Mouse (Mus musculus) heart, adult 18-20 months (tissue): ENCODE measurements around the gene Apba2. TPM values are rescaled to one million over a fixed set of nuclear protein-coding genes. Genes with fewer than 3 reads are reported as not detected.

Source experiments
- DNase-seq, 2 experiments: peaks; one replicate each; pipeline ENCODE4 v3.0.0; 2021 to 2022; ENCODE audit warnings: mixed read lengths in 1 of 2
- total RNA-seq, 2 experiments: library from RNA; stranded (reverse); gene quantifications; 2 replicates each; pipeline ENCODE4 v1.2.3; 2021

Apba2 gene
- total RNA-seq, 2 experiments from 2014 or later, result 0.35 to 0.59 TPM

DNA sequence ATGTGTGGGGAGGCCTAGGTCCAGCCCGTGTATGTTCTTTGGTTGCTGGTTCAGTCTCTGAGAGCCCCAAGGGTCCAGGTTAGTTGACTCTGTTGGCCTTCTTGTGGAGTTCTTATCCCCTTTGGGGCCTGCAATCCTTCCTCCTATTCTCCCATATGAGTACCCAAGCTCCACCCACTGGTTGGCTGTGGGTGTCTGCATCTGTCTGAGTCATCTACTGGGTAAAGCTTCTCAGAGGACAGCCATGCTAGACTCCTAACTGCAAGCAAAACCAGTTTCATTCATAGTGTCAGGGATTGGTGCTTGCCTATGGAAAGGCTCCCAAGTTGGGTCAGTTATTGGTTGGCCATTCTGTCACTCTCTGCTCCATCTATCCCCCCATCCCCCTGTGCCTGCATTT is 29.8 kb downstream of the Apba2 start:
- no peak for DNase-seq

DNA sequence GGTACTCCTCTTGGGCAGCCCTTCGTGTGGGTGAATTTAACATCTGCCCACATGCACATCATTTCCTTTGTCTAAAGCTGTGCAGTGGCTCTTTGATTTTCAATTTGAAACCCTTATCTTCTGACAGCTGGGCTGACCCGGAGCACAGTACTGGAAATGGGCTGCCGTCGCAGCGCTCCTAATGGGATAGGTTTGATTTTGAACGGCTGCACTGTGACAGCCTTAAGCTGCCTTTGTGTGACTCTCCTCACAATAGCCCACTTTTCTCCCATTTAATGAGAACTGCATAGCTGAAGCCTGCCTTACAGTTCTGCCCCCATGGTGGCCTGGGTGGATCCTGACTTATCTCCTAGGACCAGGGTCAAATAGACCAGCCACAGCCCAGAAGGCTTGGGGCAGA is 31.9 kb downstream of the Apba2 start:
- no peak for DNase-seq

DNA sequence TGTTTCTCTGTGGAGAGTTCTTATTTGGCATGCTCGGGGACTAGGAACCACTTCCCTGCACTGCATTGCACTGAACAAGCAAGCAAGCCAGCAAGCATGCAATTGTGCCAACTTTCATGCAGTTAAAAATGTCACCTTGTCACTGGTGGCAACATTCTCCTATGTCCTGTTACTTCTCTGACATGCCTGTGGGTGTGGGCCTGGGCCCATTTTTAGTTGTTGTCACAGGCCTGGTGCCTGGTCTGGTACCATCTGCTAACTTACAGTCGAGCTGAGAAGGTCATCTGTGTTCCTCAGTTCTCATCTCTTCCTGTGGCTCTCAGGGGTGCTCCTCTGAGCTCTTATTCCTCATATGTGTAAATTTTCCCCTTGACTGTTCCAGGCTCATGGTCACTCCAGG is 33.8 kb downstream of the Apba2 start:
- DNase-seq, result no peak

- DNase-seq, result no peak
Measured at GRCm38 (mm10) chr7:64539450-64540148, 38.1 kb downstream of the Apba2 start.

DNA sequence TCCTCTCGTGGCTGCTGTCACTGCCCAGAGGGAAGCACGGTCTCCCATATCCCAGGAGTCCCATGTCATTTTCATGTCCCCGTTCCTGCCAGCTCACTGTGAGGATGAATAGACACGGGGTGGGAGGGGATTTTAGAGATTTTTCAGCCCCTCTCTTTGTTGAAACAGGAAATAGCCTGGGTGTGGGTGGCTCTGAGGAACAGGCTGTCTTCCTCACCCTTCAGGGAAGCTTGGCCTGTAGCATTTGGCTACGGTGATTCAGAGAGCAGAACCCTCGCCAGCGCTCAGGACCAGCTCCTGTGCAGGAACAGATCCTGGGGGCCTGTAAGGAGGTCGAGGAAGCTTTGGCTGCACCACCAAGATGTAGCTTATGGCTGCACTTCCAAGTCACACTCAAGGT is 45.3 kb downstream of the Apba2 start:
- no peak for DNase-seq

GRCm38 (mm10) chr7:64550856-64551255 is 49.4 kb downstream of the Apba2 start:
- no peak for DNase-seq

DNA sequence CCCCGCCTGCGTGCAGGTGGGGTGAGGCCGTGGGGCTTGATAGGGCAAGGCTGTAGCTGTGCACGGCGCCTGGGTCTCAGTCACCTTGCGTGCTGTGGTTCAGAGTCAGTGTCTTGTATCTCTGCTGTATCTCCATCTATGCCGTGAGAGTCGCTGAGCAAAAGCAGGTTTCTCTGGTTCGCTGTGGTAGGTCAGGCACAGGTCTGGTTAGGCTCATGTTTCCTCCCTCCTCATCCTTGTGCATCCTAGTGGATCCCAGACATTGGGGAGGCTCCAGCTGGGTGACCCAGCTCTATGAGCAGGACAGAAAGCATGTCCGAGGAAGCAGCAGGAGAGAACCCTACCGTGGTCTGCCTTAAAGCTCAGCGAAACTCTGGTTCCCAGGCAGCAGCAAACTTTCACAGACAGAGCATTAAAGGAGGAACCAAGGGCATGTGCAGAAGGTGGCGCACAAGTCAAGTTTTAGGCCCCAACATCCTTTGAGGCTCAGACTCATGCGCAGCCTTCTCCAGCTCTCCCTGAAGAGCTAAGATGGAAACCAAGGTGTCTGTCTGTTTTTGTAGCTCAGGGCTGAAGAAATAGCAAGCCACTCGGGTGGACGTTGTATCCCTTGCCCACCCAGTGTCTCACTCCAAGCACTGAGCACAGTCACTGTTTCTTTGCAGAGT is 51.2 kb downstream of the Apba2 start:
- DNase-seq, result no peak

GRCm38 (mm10) chr7:64561711-64562498 is 60.4 kb downstream of the Apba2 start:
- no peak for DNase-seq

DNA sequence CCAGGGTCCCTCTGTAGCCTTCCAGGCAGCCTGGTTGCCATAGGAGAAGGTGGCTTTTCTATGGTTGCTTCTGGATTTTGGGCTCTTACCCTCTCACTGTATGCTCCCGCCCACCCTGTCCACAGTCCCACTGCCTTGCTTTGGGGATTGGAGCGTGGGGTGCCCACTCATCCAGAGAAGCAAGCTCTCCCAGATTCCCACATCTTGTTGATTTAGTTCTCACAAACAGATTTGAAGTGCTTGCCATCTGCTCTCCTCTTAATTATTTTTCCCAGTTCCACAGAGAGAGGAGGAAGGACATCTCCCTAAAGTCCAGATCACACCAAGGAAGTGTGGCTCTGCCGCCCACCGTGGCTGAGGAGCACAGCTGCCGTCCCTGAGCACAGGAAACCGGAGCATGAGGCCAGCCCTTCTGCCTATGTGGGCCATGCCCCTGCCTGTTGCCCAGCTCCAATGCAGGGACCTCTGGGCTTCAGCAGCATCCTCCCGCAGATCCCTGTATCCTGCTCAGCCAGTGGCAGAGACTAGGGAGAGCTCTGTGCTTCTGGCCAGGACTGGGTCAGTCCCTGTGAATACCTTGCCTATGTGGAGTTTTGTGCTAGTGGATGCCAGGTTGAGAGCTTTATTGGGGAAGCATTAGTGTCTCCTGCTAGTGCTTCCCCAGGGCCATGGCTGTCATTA is 63.5 kb downstream of the Apba2 start:
- DNase-seq, result no peak

DNA sequence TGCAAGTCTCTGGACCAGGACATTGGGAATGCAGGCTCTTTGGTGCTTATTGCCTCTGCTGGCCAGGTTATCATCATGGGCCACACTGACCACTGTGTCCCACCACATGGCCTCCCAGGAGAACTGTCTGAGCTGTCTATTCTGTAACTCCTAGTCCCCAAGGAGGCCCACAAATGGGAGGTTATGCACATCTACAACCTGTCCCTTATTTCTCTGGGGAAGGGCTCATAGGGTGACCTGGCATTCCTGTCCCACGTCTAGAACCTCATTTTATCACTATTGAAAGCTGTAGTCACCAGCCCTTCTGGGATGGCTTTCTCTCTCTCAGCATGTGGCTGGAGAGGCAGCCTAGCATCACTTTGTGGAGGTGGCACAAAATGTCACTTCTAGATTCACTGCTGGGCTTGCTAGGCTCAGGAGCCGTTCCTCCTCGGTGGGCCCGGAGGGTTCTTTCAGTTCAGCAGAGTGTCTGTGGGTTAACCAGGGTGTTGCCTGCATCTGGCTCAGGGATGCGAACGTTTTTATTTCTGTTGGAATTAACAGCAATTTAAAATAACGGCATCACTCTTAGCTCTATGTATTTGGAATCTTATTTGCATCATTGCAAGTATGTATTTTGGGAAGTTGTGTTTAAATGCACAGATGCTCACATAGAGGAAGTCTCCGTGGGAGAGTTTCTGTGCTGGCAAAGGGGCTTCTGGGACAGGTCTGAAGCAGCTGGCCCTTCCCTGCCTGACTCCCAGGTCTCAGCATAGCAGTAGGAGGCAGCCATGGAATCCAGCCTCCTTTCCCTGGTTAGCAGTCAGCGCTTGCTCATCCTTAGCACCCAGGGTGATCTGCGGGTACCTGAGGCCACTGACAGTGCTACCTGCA is 65.1 kb downstream of the Apba2 start:
- no peak for DNase-seq

GRCm38 (mm10) chr7:64568722-64569121 is 67.2 kb downstream of the Apba2 start:
- no peak for DNase-seq

DNA sequence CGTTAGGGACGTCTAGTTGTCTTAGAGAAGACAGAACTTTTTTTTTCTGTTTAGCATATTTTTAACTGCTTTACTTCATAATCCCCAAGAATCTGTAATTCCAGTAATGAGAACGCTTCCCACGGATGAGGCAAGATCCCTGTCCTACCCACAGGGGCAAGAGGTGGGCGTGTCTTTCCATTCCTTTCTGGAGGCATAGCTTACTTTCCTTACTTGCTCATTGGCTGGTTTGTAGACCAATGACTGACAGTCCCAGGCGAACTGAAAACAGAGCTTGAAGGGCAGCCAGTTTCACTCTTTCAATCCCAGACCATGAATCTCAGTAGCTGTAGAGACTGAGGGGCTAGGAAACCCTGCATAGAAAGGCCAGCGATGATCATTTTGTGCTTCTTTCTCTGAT is 68.2 kb downstream of the Apba2 start:
- no peak for DNase-seq

DNA sequence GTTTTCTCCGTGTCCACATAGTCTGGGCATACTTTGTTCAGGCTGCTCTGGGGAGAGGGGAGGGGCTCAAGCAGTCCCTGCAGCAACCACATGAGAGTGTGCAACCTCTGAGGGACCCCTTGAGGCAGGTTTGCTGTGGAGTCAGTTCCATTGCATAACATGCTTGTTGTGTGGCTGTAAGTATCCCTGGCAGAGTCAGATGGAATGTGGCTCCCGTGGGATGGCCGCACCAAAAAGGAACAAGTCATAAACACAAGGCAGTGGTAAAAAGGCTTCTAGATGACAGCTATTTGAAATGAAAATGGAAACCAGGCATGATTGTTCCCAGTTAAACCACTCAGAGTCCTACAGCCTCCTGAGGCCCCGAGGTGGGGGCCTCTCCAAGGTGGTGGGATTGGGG is 69.4 kb downstream of the Apba2 start:
- peak in 1 of 2 experiments; percentile 3 for DNase-seq

DNA sequence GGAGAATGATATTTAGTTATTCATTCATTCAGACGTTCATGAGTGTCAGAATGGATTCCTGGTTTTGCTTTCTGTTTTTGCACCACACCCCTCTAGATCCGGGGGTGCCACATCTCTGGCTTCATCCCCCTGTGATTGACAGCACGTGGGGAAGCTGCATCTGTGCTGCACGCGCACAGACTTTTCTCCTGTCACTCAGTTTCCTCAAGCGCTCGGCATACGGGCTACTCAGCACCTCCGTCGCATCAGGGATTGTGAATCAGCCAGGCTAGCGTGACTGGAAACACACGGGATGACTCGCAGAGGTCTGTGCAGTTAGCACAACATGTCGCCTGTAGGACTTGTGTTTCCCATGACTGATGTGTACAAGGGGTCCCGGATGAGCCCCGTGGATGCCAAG is 72.6 kb downstream of the Apba2 start:
- DNase-seq, result no peak

DNA sequence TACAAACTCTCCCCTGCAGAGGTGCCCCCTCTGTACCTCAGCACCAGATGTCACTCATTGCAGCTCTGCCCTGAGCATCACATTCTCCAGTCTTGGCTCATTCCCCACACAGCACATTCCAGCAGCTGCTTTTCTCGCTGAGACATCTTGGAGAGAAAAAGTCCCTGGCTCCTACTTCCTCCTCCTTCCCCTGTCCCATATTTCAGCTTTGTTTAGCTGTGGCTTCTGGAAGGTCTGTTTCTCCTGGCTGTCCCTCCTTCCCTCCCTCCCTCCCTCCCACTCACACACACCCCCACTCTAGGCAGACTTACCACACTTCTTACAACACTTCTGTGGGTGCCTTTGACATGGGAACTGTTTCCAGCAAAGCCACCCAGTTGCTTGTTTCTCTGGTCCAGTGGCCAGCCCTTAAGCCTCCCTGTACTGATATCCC is 75.0 kb downstream of the Apba2 start:
- peak; percentile 14 to 41 for DNase-seq

GRCm38 (mm10) chr7:64578176-64578575 is 76.7 kb downstream of the Apba2 start:
- DNase-seq, result no peak

DNA sequence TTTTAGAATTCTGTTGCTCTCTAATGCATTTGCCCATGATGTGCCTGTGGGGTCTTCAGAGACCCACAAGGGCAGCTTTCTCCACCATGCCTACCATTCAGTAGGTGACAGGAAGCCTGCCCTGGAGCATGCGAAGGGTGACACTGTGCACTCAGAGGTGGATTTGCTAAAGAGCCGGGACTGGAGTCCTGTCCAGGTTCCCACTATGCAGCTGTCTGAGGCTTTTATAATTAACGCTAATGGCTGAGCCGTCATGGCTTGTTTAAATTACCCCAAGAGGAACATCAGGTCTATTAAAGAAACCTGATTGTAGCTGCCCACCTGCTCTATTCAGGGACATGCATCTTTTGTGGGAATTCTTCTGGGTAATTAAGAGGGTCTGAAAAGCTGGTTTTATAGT is 78.4 kb downstream of the Apba2 start:
- no peak for DNase-seq

GRCm38 (mm10) chr7:64580293-64580692 is 78.8 kb downstream of the Apba2 start:
- no peak for DNase-seq

- no peak for DNase-seq
Measured at GRCm38 (mm10) chr7:64582358-64582757, 80.9 kb downstream of the Apba2 start.

- peak; percentile 15 to 18 for DNase-seq
Measured at GRCm38 (mm10) chr7:64583670-64584121, 82.2 kb downstream of the Apba2 start.

- no peak for DNase-seq
Measured at GRCm38 (mm10) chr7:64586133-64586532, 84.6 kb downstream of the Apba2 start.
